Mouse (Mus musculus) kidney, postnatal 4 days (tissue): ENCODE measurements around the gene Smad9.

ENCODE experiments used
- DNase-seq, 2 experiments: peaks; one replicate each; pipeline ENCODE4 v3.0.0; 2021; ENCODE audit warnings: mixed read lengths in 2 of 2

The Smad9 gene

DNA sequence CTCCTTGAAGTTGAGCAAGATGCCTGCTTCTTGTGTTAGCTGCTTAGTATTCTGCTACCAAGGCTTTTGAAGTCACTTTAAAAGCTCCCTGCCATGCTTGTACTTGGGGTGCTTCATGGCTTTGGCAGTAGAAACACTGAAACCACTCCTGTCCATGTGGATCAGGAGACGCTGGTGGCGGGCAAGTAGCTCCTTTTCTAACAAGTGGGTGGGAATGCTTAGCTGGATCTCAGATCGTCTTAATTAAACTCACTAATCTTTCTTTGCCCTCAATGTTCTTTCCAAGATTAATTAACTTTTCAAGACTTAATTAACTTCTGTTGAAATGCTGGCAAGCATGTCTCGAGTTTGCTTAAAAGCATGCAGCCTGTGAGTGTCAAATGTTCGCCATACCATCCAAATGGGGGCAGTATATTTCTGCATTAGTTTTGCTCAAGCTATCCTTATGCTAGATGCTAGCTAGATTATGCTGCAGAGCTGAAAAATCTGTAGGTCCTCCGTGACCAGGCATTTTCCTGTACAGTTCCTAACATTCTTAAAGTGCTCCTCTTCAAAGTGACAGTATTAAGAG is 58.1 kb downstream of the Smad9 start:
- DNase-seq = no peak

DNA sequence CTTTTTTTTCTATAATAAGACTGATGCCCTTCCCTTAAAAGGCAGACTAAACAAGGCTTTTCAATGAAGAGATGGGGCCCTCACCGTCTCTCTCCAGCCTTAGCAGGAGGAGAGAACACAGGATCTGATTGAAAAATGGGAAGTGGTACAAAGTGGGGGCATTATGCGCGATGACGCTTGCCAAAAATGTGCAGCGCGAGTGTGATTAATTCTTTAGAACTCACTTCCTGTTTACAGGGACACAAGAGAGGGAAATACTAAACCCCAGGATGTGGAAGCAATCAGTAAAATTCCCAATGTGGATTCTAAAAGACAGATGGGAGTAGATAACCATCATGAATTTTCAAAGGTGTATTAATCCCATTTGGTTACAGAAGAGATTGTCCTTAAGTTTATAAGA is 59.2 kb downstream of the Smad9 start:
- no peak for DNase-seq

DNA sequence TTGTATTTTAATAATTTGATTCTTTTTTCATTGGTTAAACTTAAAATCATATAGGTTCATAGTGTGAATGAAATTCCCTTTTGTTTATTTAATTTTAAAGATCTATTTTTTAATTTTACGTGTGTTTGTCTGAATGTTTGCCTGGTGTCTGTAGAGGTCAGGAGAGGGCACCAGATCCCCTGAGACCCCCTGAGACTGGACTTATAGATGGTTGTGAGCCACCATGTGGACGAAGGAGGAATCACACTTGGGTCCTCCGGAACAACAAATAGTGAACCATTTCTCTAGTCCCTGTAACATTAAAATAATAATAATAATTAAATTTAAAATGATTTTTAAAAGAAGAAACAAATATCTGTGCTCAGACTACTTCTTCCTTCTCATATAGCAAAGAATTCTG is 59.9 kb downstream of the Smad9 start:
- peak; percentile 73 to 80 for DNase-seq

DNA sequence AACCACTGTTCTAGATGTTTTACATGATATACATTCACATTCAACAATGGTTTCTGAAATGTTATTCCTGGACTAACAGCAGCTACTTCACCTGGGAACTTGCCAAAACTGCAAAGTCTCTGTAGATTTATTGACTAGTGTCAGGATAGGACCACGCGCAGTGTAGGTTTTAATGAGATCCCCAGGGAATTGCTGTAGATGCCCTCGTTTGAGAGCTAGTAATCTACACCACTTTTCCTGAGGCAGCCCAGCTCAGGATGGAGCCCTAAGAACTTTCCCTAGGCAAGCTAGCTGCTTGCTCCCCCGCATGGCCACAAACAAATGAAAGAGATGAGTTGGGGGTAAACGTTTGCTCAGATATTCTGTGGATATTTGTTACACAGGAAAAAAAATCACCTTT is 67.1 kb downstream of the Smad9 start:
- no peak for DNase-seq

DNA sequence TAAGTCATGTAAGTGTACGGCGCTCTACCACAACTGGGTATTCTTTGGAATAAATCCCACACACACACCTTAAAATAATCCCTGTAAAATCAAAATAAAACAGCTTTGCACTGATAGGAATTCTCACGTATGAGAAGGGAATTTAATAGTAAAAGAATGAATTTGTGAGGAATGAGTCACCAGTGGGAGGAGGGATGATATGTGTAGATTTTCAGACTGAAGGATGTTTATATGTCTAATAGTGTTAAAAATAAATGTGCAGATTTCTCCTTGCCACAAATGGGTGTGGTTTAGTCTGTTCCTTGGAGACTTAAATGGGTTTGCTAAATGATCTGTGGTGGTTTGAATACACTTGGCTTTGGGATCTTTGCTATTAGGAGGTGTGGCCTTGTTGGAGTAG is 77.1 kb downstream of the Smad9 start:
- DNase-seq = no peak

DNA sequence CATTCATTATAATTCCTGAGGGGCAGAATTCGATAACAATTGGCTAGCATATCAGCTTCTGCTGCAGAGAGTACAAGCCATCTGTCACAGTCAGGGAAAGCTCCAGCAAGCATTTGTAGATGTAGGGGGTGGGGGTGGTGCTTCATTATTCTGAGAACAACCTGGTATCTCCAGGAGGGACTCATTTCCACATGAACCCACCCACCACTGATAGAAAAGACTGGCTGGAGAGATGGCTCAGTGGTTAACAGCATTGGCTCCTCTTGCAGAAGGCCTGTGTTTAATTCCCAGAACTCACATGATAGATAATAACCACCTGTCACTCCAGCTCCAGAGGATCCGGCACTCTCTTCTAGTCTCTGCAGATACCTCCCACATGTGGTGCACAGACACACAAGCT is 80.0 kb downstream of the Smad9 start:
- DNase-seq = no peak
